Mouse (Mus musculus) hindbrain, embryonic 15.5 days (tissue): ENCODE measurements at regions not wholly inside any gene's neighbourhood (a gene's known extent, or its start where the extent isn't known, plus 50 kb on each side); places are given as distances from the start of the nearest gene placed in this dataset.
A peak's percentile ranks its signal among the peaks of the same experiment; 100 is the strongest.

Experiments used
- ATAC-seq: fragments of 200-750 bp; cut with Nextera tagmentation; 2 replicates; pipeline ENCODE4 v1.8.0; 2017; ENCODE audit warnings: low read depth, moderate number of reproducible peaks, moderate TSS enrichment; ENCODE audit not compliant: low FRiP score
- H3K27ac ChIP-seq: fragments of 300-500 bp; sonication (generic); replicated peaks from 2 replicates; pipeline ENCODE4 v1.5.1; 2015; ENCODE audit warnings: mild to moderate bottlenecking, inconsistent platforms
- H3K27me3 ChIP-seq: fragments of 300-500 bp; sonication (generic); 2 replicates; pipeline ENCODE4 v1.6.1; 2015; ENCODE audit warnings: control low read depth, inconsistent platforms
- H3K36me3 ChIP-seq: fragments of 300-500 bp; sonication (generic); 2 replicates; pipeline ENCODE4 v1.6.1; 2015; ENCODE audit warnings: control low read depth, inconsistent platforms
- H3K4me1 ChIP-seq: fragments of 300-500 bp; sonication (generic); replicated peaks from 2 replicates; pipeline ENCODE4 v1.6.1; 2015; ENCODE audit warnings: control low read depth, inconsistent platforms
- H3K4me2 ChIP-seq: fragments of 300-500 bp; sonication (generic); 2 replicates; pipeline ENCODE4 v1.6.1; 2015; ENCODE audit warnings: moderate library complexity, mild to moderate bottlenecking, inconsistent platforms
- H3K4me3 ChIP-seq: fragments of 300-500 bp; sonication (generic); 2 replicates; pipeline ENCODE4 v1.5.1; 2015; ENCODE audit warnings: mild to moderate bottlenecking, inconsistent platforms
- H3K9ac ChIP-seq: fragments of 300-500 bp; sonication (generic); 2 replicates; pipeline ENCODE4 v1.6.1; 2015; ENCODE audit warnings: inconsistent platforms
- H3K9me3 ChIP-seq: fragments of 300-500 bp; sonication (generic); 2 replicates; pipeline ENCODE4 v1.6.1; 2016; ENCODE audit warnings: control low read depth, inconsistent platforms
- whole genome bisulfite sequencing: fragments of 180-500 bp; shearing (Covaris S2); methylation state at CpG from one replicate; pipeline ENCODE4 v1.1.7; 2015; 5-methylcytosine and 5-hydroxymethylcytosine counted together

DNA sequence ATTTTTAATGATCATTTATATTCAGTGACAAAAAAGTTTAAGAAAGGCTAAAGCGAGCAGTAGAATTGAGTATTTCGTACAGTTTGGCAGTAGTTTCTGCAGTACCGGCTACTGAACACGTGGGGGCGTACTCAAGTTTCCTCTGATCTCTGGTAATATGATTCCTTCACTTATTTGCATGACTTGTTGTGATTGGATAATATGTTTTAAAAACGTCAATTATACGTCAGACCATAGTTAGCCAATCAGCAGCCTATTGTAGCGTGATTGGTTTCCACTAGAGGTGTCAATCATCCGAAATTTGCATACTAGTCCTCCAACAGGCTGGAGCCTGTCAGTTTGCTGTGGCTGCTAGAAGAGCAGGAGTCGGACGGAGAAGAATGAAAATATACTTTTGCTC lies 261.6 kb upstream of the Nfe2l3 start:
- H3K27me3 ChIP-seq, result peaks cover 35% of the 10 kb centered on the region
- H3K27ac ChIP-seq, result no peak overlapping the region
- 0 out of 2 replicates have a peak overlapping the region, but pooled peaks have one; percentile 6 for H3K4me2 ChIP-seq
- peaks cover 19% of the 10 kb centered on the region for H3K4me1 ChIP-seq
- peak; percentile 82 for ATAC-seq
- WGBS, result under 1% methylated on average over 11 of the region's 11 CpGs
- no peak overlapping the region for H3K4me3 ChIP-seq
- no peak overlapping the region for H3K9ac ChIP-seq
- H3K36me3 ChIP-seq, result no peaks in the 10 kb centered on the region
- no peaks in the 10 kb centered on the region for H3K9me3 ChIP-seq

GRCm38 (mm10) chr6:51171761-51172160 lies 260.7 kb upstream of the Nfe2l3 start:
- Histone ChIP-seq H3K4me3 (no peak overlapping the region), H3K36me3 (no peaks in the 10 kb centered on the region), H3K4me1 (peaks cover 19% of the 10 kb centered on the region), H3K9me3 (no peaks in the 10 kb centered on the region), H3K9ac (no peak overlapping the region), H3K27me3 (peaks cover 44% of the 10 kb centered on the region), H3K4me2 (peak overlapping the region; percentile 47), H3K27ac (0 out of 2 replicates have a peak overlapping the region, but pooled peaks have one; percentile 3)
- WGBS, result 4% methylated on average over 22 of the region's 22 CpGs
- no peak for ATAC-seq

GRCm38 (mm10) chr6:51172331-51172791 lies 260.1 kb upstream of the Nfe2l3 start:
- peaks cover 50% of the 10 kb centered on the region for H3K27me3 ChIP-seq
- H3K9ac ChIP-seq, result no peak overlapping the region
- ATAC-seq, result no peak; the same call in 1 of the 2 replicates

DNA sequence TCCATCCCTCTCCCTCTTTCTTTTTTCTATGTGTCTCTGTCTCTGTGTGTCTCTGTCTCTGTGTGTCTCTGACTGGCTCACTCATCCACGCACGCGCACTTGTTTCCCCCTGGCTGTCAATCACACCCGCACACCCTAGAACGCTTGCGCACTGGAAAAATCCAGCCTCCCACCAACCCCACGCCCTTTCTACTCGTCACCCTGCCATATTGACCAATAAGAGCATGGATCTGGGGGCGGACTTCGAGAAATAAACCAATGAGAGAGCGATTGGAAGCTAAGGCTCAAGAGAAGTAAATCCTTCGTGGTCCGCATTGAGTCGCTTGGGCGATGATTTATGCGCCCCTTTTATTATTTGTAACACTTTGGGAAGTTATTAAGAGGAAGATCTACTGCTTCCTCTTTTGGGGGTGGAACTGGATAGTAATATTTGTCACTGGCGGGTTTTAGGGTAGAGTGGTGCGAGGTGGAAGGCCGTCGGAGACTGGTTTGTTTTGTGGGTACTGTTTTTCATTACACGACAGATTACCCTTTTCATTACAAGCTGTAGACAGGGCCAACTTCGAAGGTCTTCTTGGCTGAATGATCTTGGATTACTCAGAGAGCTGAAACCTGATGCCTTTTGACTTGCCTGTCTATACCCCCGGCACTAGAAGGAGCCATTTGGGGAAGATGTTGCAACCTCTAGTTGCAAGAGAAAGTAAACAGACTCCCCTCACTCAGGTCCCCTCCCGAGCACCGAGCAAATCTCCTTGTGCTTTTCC lies 259.4 kb upstream of the Nfe2l3 start:
- Histone ChIP-seq H3K4me2 (peak overlapping the region; percentile 47), H3K27ac (peak overlapping the region; percentile 59), H3K9ac (no peak overlapping the region), H3K4me1 (peaks cover 19% of the 10 kb centered on the region), H3K27me3 (peaks cover 57% of the 10 kb centered on the region), H3K36me3 (no peaks in the 10 kb centered on the region), H3K9me3 (no peaks in the 10 kb centered on the region), H3K4me3 (peak overlapping the region; percentile 16)
- peak; percentile 84 for ATAC-seq
- WGBS, result under 1% methylated on average over 25 of the region's 25 CpGs

More at GRCm38 (mm10) chr6:51172331-51172791, 260.1 kb upstream of the Nfe2l3 start:
- Histone ChIP-seq H3K4me2 (peak overlapping the region; percentile 47), H3K9me3 (no peaks in the 10 kb centered on the region), H3K4me1 (peaks cover 19% of the 10 kb centered on the region), H3K4me3 (peak overlapping the region; percentile 16), H3K27ac (peak overlapping the region; percentile 59), H3K36me3 (no peaks in the 10 kb centered on the region)
- 4% methylated on average over 12 of the region's 12 CpGs for WGBS

- H3K9me3 ChIP-seq, result no peaks in the 10 kb centered on the region
- WGBS, result 2% methylated on average over 28 of the region's 28 CpGs
- H3K4me2 ChIP-seq, result peak overlapping the region; percentile 47
- no peaks in the 10 kb centered on the region for H3K36me3 ChIP-seq
- peaks cover 12% of the 10 kb centered on the region for H3K4me1 ChIP-seq
- no peak for ATAC-seq
- H3K27me3 ChIP-seq, result peaks cover 63% of the 10 kb centered on the region
- peak overlapping the region; percentile 16 for H3K4me3 ChIP-seq
- H3K9ac ChIP-seq, result no peak overlapping the region
- H3K27ac ChIP-seq, result no peak overlapping the region
These were observed 258.6 kb upstream of the Nfe2l3 start for GRCm38 (mm10) chr6:51173620-51174442.

GRCm38 (mm10) chr6:51174443-51175021 lies 257.9 kb upstream of the Nfe2l3 start:
- 5% methylated on average over 18 of the region's 18 CpGs for WGBS
- no peak overlapping the region for H3K4me3 ChIP-seq
- no peaks in the 10 kb centered on the region for H3K36me3 ChIP-seq
- peak overlapping the region; percentile 47 for H3K4me2 ChIP-seq
- H3K27me3 ChIP-seq, result peaks cover 69% of the 10 kb centered on the region
- no peak for ATAC-seq
- no peak overlapping the region for H3K27ac ChIP-seq
- no peaks in the 10 kb centered on the region for H3K9me3 ChIP-seq
- peaks cover 10% of the 10 kb centered on the region; the same call in 1 of the 2 replicates for H3K4me1 ChIP-seq
- no peak overlapping the region for H3K9ac ChIP-seq

GRCm38 (mm10) chr6:51175616-51176590 lies 256.6 kb upstream of the Nfe2l3 start:
- 7% methylated on average over 13 of the region's 13 CpGs for WGBS

GRCm38 (mm10) chr6:51176791-51177433 lies 255.6 kb upstream of the Nfe2l3 start:
- Histone ChIP-seq H3K27ac (no peak overlapping the region), H3K27me3 (peaks cover 84% of the 10 kb centered on the region)
- no peak for ATAC-seq

More at GRCm38 (mm10) chr6:51175616-51176590, 256.6 kb upstream of the Nfe2l3 start:
- no peak overlapping the region for H3K9ac ChIP-seq
- H3K27ac ChIP-seq, result no peak overlapping the region
- no peak overlapping the region for H3K4me3 ChIP-seq
- no peaks in the 10 kb centered on the region for H3K36me3 ChIP-seq
- 0 out of 2 replicates have a peak, but pooled peaks cover 6% of the 10 kb centered on the region for H3K4me1 ChIP-seq
- H3K27me3 ChIP-seq, result peaks cover 74% of the 10 kb centered on the region
- no peak for ATAC-seq
- no peaks in the 10 kb centered on the region for H3K9me3 ChIP-seq
- no peak overlapping the region for H3K4me2 ChIP-seq

GRCm38 (mm10) chr6:51177701-51178060 lies 254.8 kb upstream of the Nfe2l3 start:
- ATAC-seq, result no peak
- Histone ChIP-seq H3K4me2 (peak overlapping the region; percentile 31), H3K4me3 (peak overlapping the region; percentile 17; the same call in 1 of the 2 replicates), H3K9ac (no peak overlapping the region), H3K4me1 (0 out of 2 replicates have a peak, but pooled peaks cover 6% of the 10 kb centered on the region), H3K27me3 (peaks cover 88% of the 10 kb centered on the region), H3K36me3 (no peaks in the 10 kb centered on the region), H3K9me3 (no peaks in the 10 kb centered on the region), H3K27ac (no peak overlapping the region)
- 2% methylated on average over 14 of the region's 14 CpGs for WGBS

More at GRCm38 (mm10) chr6:51176791-51177433, 255.6 kb upstream of the Nfe2l3 start:
- Histone ChIP-seq H3K9ac (no peak overlapping the region), H3K9me3 (no peaks in the 10 kb centered on the region), H3K4me2 (no peak overlapping the region), H3K36me3 (no peaks in the 10 kb centered on the region), H3K4me1 (0 out of 2 replicates have a peak, but pooled peaks cover 6% of the 10 kb centered on the region), H3K4me3 (no peak overlapping the region)
- WGBS, result 9% methylated on average over 6 of the region's 6 CpGs

DNA sequence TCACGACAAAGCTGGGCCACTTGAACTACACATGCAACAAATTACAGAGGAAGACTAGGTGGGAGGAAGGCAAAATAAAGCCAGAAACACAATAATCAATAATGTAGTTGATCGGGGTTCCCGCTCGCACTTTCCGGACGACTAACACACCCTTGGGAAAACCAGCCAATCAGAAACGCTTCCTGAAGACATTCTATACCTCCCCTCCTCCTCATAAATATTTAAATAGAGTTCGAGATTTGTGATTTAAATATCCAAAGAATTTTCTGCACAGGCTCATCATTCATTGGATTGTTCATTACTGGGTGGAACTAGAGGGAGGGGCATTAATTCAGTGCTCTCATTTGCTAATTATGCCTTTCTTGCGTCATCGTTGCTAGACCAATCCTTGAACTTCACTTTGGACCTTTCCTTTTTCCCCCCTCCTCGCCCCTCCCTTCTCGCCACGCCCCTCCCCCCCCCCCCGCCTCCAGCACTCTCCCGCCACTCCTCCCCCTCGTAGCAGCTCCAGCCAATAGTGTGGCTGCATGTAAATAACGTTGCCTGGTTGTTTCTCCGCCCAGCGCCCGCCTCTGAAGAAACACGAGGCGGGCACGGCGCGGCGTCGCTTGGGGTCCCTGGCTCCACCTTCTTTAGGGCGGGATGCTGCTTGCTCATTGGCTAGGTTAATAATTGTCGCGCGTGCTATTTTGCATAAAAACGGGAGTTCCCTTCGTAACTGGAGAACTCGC lies 254.2 kb upstream of the Nfe2l3 start:
- Histone ChIP-seq H3K9me3 (no peaks in the 10 kb centered on the region), H3K4me1 (0 out of 2 replicates have a peak, but pooled peaks cover 6% of the 10 kb centered on the region), H3K9ac (no peak overlapping the region), H3K4me3 (peak overlapping the region; percentile 17; the same call in 1 of the 2 replicates), H3K27me3 (peaks cover 87% of the 10 kb centered on the region), H3K36me3 (no peaks in the 10 kb centered on the region), H3K4me2 (peak overlapping the region; percentile 31), H3K27ac (no peak overlapping the region)
- WGBS, result under 1% methylated on average over 32 of the region's 34 CpGs
- peak; percentile 96 for ATAC-seq
